Mouse (Mus musculus): ENCODE measurements around the gene 4930469K13Rik. TPM values are rescaled to one million over a fixed set of nuclear protein-coding genes. Genes with fewer than 3 reads are reported as not detected.

The 4930469K13Rik gene
- polyA plus RNA-seq, 1 experiment from 2014 or later, result 0.91 TPM

- no peaks in the 10 kb centered on the region for H3K36me3 ChIP-seq (ENCODE audit: control insufficient read depth, insufficient read depth, low read length)
- 69% methylated on average over 11 of the region's 11 CpGs for WGBS
- no peak overlapping the region for H3K9ac ChIP-seq (replicated peaks; ENCODE audit: low read depth, low read length)
- H3K27ac ChIP-seq (ENCODE audit: low read length), result no peak overlapping the region
- no peak for ATAC-seq (ENCODE audit: insufficient number of reproducible peaks, insufficient read depth, low FRiP score, low read depth)
- H3K9me3 ChIP-seq (ENCODE audit: control insufficient read depth, low read depth, low read length), result no peaks in the 10 kb centered on the region
- H3K4me2 ChIP-seq (replicated peaks; ENCODE audit: low read depth, low read length), result no peak overlapping the region
- H3K27me3 ChIP-seq (ENCODE audit: control insufficient read depth, insufficient read depth, low read length), result no peaks in the 10 kb centered on the region
- H3K4me3 ChIP-seq (ENCODE audit: low read depth, low read length), result no peak overlapping the region
- H3K4me1 ChIP-seq (ENCODE audit: control insufficient read depth, insufficient read depth, low read length), result 0 out of 2 replicates have a peak, but pooled peaks cover 9% of the 10 kb centered on the region
Measured at GRCm38 (mm10) chr11:33929412-33929811, 168.9 kb downstream of the 4930469K13Rik start.

GRCm38 (mm10) chr11:33928658-33929057, 169.7 kb downstream of the 4930469K13Rik start:
- H3K27ac ChIP-seq (ENCODE audit: low read length), result no peak overlapping the region
- no peak overlapping the region for H3K9ac ChIP-seq (replicated peaks; ENCODE audit: low read depth, low read length)
- no peak overlapping the region for H3K4me2 ChIP-seq (replicated peaks; ENCODE audit: low read depth, low read length)
- WGBS, result 26% methylated on average over 7 of the region's 7 CpGs
- H3K27me3 ChIP-seq (ENCODE audit: control insufficient read depth, insufficient read depth, low read length), result no peaks in the 10 kb centered on the region
- no peaks in the 10 kb centered on the region for H3K36me3 ChIP-seq (ENCODE audit: control insufficient read depth, insufficient read depth, low read length)
- no peak for ATAC-seq (ENCODE audit: insufficient number of reproducible peaks, insufficient read depth, low FRiP score, low read depth)
- H3K4me3 ChIP-seq (ENCODE audit: low read depth, low read length), result no peak overlapping the region
- 0 out of 2 replicates have a peak, but pooled peaks cover 9% of the 10 kb centered on the region for H3K4me1 ChIP-seq (ENCODE audit: control insufficient read depth, insufficient read depth, low read length)
- no peaks in the 10 kb centered on the region for H3K9me3 ChIP-seq (ENCODE audit: control insufficient read depth, low read depth, low read length)

DNA sequence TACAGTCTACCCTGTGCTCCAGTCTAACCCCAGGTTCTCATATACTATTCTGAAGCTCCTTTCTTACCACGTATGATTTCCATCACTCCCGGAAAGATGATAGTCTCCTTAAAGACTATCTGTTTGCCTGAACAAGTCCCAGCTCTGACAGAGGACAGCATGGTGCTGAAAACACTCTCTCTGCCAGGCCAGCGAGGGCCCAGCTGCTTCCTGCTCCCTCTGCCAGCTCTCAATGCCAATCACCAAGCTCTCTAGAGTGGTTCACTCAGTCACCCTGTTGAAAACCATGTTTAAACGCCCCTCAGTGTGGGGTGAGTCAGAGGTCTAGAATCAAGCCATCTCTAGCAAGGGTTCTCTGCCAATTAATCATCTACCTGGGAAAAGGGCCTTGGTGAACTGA, 170.5 kb downstream of the 4930469K13Rik start:
- H3K36me3 ChIP-seq (ENCODE audit: control insufficient read depth, insufficient read depth, low read length), result no peaks in the 10 kb centered on the region
- no peak overlapping the region for H3K9ac ChIP-seq (replicated peaks; ENCODE audit: low read depth, low read length)
- no peak overlapping the region for H3K4me2 ChIP-seq (replicated peaks; ENCODE audit: low read depth, low read length)
- ATAC-seq (ENCODE audit: insufficient number of reproducible peaks, insufficient read depth, low FRiP score, low read depth), result no peak
- 0 out of 2 replicates have a peak, but pooled peaks cover 9% of the 10 kb centered on the region for H3K4me1 ChIP-seq (ENCODE audit: control insufficient read depth, insufficient read depth, low read length)
- no peaks in the 10 kb centered on the region for H3K27me3 ChIP-seq (ENCODE audit: control insufficient read depth, insufficient read depth, low read length)
- H3K4me3 ChIP-seq (ENCODE audit: low read depth, low read length), result no peak overlapping the region
- H3K27ac ChIP-seq (ENCODE audit: low read length), result no peak overlapping the region
- WGBS, result 71% methylated on average over 4 of the region's 4 CpGs
- no peaks in the 10 kb centered on the region for H3K9me3 ChIP-seq (ENCODE audit: control insufficient read depth, low read depth, low read length)

DNA sequence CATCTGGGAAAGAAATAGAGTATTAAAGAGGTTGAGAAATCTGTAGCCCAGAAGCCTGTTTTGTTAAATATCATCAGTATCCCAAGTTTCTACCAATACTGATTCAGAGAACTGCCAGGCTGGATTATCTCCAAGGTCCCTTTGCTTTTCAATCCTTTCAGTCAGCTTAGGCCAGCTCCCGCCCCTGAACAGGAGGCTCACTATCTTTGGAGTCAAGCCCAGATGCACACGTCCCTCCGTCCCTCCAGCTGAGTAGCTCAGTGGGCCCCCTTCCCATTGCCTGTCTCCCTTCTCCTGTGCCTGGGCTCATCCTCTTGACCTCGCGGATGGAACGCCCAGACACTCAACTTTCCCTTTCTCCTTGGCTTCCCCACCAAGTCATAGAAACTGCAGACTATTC, 171.0 kb downstream of the 4930469K13Rik start:
- no peaks in the 10 kb centered on the region for H3K36me3 ChIP-seq (ENCODE audit: control insufficient read depth, insufficient read depth, low read length)
- no peak overlapping the region for H3K27ac ChIP-seq (ENCODE audit: low read length)
- WGBS, result 63% methylated on average over 6 of the region's 6 CpGs
- H3K9me3 ChIP-seq (ENCODE audit: control insufficient read depth, low read depth, low read length), result no peaks in the 10 kb centered on the region
- no peak for ATAC-seq (ENCODE audit: insufficient number of reproducible peaks, insufficient read depth, low FRiP score, low read depth)
- H3K27me3 ChIP-seq (ENCODE audit: control insufficient read depth, insufficient read depth, low read length), result no peaks in the 10 kb centered on the region
- no peak overlapping the region for H3K4me3 ChIP-seq (ENCODE audit: low read depth, low read length)
- H3K4me1 ChIP-seq (ENCODE audit: control insufficient read depth, insufficient read depth, low read length), result 0 out of 2 replicates have a peak, but pooled peaks cover 9% of the 10 kb centered on the region
- no peak overlapping the region for H3K4me2 ChIP-seq (replicated peaks; ENCODE audit: low read depth, low read length)
- no peak overlapping the region for H3K9ac ChIP-seq (replicated peaks; ENCODE audit: low read depth, low read length)

GRCm38 (mm10) chr11:33926551-33926950, 171.8 kb downstream of the 4930469K13Rik start:
- no peak overlapping the region for H3K27ac ChIP-seq (ENCODE audit: low read length)
- no peak overlapping the region for H3K4me3 ChIP-seq (ENCODE audit: low read depth, low read length)
- no peak overlapping the region for H3K9ac ChIP-seq (replicated peaks; ENCODE audit: low read depth, low read length)
- no peaks in the 10 kb centered on the region for H3K27me3 ChIP-seq (ENCODE audit: control insufficient read depth, insufficient read depth, low read length)
- no peak for ATAC-seq (ENCODE audit: insufficient number of reproducible peaks, insufficient read depth, low FRiP score, low read depth)
- no peaks in the 10 kb centered on the region for H3K9me3 ChIP-seq (ENCODE audit: control insufficient read depth, low read depth, low read length)
- 41% methylated on average over 2 of the region's 2 CpGs for WGBS
- no peak overlapping the region for H3K4me2 ChIP-seq (replicated peaks; ENCODE audit: low read depth, low read length)
- H3K4me1 ChIP-seq (ENCODE audit: control insufficient read depth, insufficient read depth, low read length), result 0 out of 2 replicates have a peak, but pooled peaks cover 6% of the 10 kb centered on the region
- no peaks in the 10 kb centered on the region for H3K36me3 ChIP-seq (ENCODE audit: control insufficient read depth, insufficient read depth, low read length)

DNA sequence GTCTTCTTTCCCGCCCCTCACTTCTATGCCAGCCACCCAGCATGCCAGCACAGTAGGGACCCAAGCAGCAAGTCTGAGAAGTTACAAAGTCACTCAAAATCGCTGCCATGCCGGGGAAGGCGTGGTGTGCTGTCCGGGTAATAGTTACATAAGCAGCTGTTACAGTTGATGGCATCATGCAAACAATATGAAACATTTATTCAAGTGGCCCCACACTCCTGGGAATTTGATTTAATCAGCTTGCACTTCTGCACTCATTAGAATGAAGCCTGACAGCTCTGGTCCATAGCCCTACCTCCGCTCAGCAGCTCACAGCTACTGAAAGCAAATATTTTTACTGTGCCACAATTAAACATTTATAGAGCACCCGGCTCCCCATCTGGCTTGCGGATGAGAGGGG, 172.6 kb downstream of the 4930469K13Rik start:
- no peaks in the 10 kb centered on the region for H3K36me3 ChIP-seq (ENCODE audit: control insufficient read depth, insufficient read depth, low read length)
- ATAC-seq (ENCODE audit: insufficient number of reproducible peaks, insufficient read depth, low FRiP score, low read depth), result no peak
- 61% methylated on average over 8 of the region's 8 CpGs for WGBS
- no peak overlapping the region for H3K27ac ChIP-seq (ENCODE audit: low read length)
- H3K27me3 ChIP-seq (ENCODE audit: control insufficient read depth, insufficient read depth, low read length), result no peaks in the 10 kb centered on the region
- H3K4me2 ChIP-seq (replicated peaks; ENCODE audit: low read depth, low read length), result no peak overlapping the region
- H3K4me1 ChIP-seq (ENCODE audit: control insufficient read depth, insufficient read depth, low read length), result 0 out of 2 replicates have a peak, but pooled peaks cover 6% of the 10 kb centered on the region
- H3K4me3 ChIP-seq (ENCODE audit: low read depth, low read length), result no peak overlapping the region
- no peak overlapping the region for H3K9ac ChIP-seq (replicated peaks; ENCODE audit: low read depth, low read length)
- no peaks in the 10 kb centered on the region for H3K9me3 ChIP-seq (ENCODE audit: control insufficient read depth, low read depth, low read length)

Other genes starting within 250 kb of the 4930469K13Rik start
- 2.5 and 3.0 TPM in 2 replicates for gene Kcnmb1, start 135.5 kb downstream of the 4930469K13Rik start, polyA plus RNA-seq (2014; fragmentation: Nextera tagmentation; extraction: Ambion mirVana)
- gene Kcnip1, start 105.4 kb downstream of the 4930469K13Rik start, polyA plus RNA-seq (2014; fragmentation: Nextera tagmentation; extraction: Ambion mirVana), result 10.3 and 11.1 TPM in 2 replicates
- 2.4 and 4.1 TPM in 2 replicates for gene Lcp2, start 51.6 kb downstream of the 4930469K13Rik start, polyA plus RNA-seq (2014; fragmentation: Nextera tagmentation; extraction: Ambion mirVana)
- not detected in 2 replicates for gene Foxi1, start 109.5 kb upstream of the 4930469K13Rik start, polyA plus RNA-seq (2014; fragmentation: Nextera tagmentation; extraction: Ambion mirVana)
- gene Fam196b, start 216.3 kb upstream of the 4930469K13Rik start, polyA plus RNA-seq (2014; fragmentation: Nextera tagmentation; extraction: Ambion mirVana), result 0.04 and 0.11 TPM in 2 replicates

Measured in stomach, embryonic 14.5 days (tissue).